Mouse (Mus musculus) right cerebral cortex, postnatal 10 days (tissue): ENCODE results near the gene Hephl1.

Source experiments
- DNase-seq, 2 experiments: peaks; one replicate each; pipeline ENCODE4 v3.0.0; 2021; ENCODE audit warnings: low spot score in 2 of 2

Gene Hephl1

DNA sequence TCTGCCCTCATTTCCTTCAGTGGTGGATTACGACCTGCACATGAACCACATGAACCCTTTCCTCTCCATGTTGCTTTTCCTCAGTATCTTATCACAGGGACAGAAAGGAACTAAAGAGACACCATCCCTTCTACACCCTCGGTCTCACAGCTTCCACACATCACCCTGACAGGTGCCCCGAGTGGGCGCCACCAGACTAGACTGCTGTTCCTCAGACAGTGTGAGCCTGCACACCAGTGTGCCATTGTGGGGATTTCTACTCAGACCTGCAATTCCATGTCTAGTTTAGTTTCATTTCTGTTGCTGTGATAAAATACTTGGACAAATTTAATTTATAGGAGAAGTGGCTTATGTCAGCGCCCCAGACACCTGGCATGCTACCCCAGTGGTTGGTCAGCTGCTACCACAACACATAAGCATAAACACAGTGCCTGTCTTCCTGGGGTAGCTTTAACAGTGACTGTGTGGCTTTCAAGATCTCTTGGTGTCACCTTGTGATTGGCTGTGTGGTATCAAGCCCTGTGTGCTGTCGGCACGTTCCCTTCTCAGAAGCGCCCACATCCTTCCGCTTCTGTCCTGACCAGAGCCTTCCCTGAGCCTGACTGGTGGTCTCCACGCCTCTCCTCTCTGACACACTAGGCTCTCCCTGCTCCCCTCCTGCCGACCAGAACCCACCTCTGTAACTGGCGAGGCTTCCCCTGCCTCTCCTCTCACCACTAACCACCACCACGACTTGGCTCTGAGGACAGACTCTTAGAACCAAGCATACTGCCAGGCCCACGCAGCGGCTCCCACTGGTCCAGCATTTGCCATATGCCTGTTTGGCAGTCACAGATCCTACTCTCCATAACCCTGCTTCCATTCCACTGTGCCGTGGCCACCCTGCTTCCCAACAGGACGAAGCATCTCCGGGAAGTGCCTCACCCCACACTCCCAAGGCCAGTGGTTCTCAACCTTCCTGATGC is 93.8 kb downstream of the Hephl1 start:
- DNase-seq, result no peak

DNA sequence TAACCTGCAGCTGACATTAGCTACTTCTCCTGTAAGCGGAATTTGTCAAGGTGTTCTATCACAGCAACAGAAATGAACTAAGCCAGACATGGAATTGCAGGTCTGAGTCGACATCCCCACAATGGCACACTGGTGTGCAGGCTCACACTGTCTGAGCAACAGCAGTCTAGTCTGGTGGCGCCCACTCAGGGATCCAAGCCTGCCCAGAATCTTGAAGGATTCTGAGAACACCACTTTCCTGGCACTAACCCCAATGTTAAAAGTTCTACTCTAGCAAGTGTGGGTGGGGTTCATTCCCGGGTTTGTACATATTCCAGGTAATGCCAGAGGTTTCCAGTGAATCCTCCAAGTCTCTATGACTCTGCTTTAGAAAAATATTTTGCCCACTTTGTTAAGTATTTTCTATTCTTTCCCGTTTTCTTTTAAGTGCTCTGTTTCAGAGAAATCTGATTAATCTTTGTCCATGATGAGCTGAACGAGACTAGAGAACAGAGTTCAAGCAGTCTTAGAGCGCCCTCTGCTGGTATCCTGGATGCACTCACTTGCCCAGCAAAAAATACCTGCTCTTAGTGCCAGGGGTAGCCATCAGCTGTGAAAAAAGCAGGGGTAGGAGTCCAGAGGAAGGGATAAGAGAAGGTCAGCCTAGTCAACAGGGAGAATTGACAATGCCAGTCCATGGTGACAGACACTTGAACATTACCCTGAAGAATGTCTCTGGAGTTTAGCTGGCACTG is 96.5 kb downstream of the Hephl1 start:
- DNase-seq, result peak; percentile 80 to 87

DNA sequence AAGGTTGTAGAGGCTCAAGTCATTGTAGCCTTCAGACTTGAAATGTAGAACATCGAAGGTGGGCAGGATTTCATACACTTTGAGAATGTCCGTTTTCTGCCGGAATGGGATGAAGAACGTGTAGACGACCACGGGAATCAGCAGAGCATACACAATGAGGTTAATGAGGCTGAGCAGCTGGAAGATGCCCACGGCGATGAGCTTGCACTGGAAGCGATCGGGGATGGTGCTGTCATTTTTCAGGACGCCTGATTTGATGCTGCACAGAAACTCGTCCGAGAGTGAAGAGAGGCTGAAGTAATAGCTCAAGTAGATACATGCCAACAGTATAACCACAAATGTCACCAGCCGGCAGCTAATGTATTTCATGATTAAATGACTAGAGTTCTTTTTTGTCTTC is 104.3 kb downstream of the Hephl1 start:
- no peak for DNase-seq

DNA sequence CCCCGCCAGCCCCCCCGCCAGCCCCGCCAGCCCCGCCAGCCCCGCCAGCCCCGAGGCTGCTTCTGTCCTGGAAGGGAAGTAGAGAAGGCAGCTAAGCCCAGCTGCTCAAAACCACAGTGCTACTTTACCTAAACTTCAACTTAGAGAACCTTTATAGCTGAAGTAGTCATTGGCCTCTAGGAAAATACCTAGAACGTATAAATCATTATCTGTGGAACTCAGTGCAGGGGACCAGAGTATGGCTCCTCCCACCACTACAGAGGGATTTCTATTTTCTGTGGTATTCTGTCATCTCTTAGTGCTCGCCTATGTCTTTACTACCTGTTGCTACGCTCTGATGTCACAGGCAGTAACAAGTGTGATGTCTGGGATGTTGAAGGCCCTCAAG is 107.6 kb downstream of the Hephl1 start:
- no peak for DNase-seq

DNA sequence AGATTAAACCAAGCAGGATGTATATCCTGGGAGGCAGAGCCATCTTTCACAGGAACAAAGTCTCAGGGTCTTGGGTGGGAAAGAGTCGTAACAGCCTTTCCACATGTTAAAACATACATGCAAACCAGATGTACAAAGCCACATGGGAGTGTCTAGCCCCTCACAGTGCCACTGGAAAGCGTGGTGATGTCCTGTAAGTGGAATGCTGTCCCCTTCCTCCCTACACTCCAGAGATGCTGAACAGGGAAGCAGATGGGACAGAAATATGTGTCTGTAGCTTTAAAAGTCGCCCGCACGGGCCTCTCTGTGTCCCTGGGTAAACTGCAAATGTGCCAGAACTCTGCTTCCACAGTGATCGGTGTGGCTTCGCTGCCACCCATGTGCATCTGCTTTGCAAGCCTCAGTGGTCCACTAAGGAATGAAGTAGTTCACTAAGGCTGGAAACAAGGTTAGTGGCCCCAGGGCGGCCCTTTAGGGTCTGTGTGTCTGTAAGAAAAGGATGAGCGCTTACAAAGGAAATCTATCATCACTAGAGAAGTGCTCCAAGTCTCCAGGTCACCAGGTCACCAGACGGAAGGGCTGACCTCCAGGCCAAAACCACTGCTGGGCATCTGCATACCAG is 108.1 kb downstream of the Hephl1 start:
- no peak for DNase-seq

DNA sequence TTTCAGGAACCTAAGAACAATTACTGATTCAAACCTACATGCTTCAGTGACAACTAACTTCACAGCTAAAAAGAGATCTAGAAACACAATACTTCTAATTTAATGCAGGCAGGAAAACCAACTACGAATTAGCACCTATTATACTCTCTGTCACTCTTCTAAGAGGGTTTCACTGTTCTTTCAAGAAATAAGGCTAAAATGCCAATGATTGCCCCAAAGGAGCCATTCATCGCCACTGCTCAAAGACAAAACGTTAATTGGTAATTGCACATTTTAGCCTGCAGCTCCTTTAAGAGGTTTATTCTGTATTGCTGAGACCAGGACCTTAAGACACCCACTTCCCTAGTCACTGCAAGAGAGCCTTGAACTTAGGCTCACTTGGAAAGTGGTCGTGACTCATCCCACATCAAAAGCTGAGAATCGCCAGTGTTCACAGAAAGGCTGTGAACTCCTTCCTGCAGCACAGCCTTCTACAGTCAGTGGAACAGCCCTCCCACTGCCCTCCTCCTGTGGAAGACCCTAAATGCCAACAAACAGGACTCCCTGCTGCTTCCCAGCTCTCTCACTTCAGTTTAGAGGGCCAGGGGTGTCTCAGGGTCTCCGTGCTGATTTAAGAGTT is 108.8 kb downstream of the Hephl1 start:
- DNase-seq, result no peak
